Mouse (Mus musculus) embryonic facial prominence, embryonic 14.5 days (tissue): ENCODE measurements around the gene Srsf3. TPM values are rescaled to one million over a fixed set of nuclear protein-coding genes. Genes with fewer than 3 reads are reported as not detected.

Source experiments
- ATAC-seq: fragments of 200-750 bp; cut with Nextera tagmentation; 2 replicates; pipeline ENCODE4 v1.8.0; 2017; ENCODE audit warnings: low read depth, moderate number of reproducible peaks, moderate TSS enrichment
- DNase-seq: peaks from one replicate; pipeline ENCODE4 v3.0.0-alpha.2; 2015; ENCODE audit warnings: low spot score
- H3K27ac ChIP-seq: fragments of 300-500 bp; sonication (generic); replicated peaks from 2 replicates; pipeline ENCODE4 v1.5.1; 2014; ENCODE audit warnings: low read depth, mild to moderate bottlenecking, low read length, moderate library complexity
- H3K27me3 ChIP-seq: fragments of 300-500 bp; sonication (generic); replicated peaks from 2 replicates; pipeline ENCODE4 v1.6.1; 2014; ENCODE audit warnings: low read length; ENCODE audit not compliant: control insufficient read depth, insufficient read depth
- H3K36me3 ChIP-seq: fragments of 300-500 bp; sonication (generic); 2 replicates; pipeline ENCODE4 v1.6.1; 2014; ENCODE audit warnings: low read length, mixed read lengths; ENCODE audit not compliant: control insufficient read depth, insufficient read depth
- H3K4me1 ChIP-seq: fragments of 300-500 bp; sonication (generic); 2 replicates; pipeline ENCODE4 v1.6.1; 2014; ENCODE audit warnings: antibody characterized with exemption, low read length; ENCODE audit not compliant: control insufficient read depth, insufficient read depth
- H3K4me2 ChIP-seq: fragments of 300-500 bp; sonication (generic); 2 replicates; pipeline ENCODE4 v1.6.1; 2014; ENCODE audit warnings: low read depth, mild to moderate bottlenecking, low read length, moderate library complexity, mixed read lengths
- H3K4me3 ChIP-seq: fragments of 300-500 bp; sonication (generic); 2 replicates; pipeline ENCODE4 v1.5.1; 2014; ENCODE audit warnings: low read depth, mild to moderate bottlenecking, low read length
- H3K9ac ChIP-seq: fragments of 300-500 bp; sonication (generic); 2 replicates; pipeline ENCODE4 v1.6.1; 2014; ENCODE audit warnings: low read depth, mild to moderate bottlenecking, low read length, moderate library complexity, mixed read lengths
- H3K9me3 ChIP-seq: fragments of 300-500 bp; sonication (generic); 2 replicates; pipeline ENCODE4 v1.6.1; 2016; ENCODE audit warnings: low read length; ENCODE audit not compliant: control insufficient read depth
- WGBS: fragments of 180-500 bp; shearing (Covaris S2); extraction: QIAGEN DNeasy Blood & Tissue Kit; methylation state at CpG from one replicate; pipeline ENCODE4 v1.1.7; 2014; 5-methylcytosine and 5-hydroxymethylcytosine counted together
- polyA plus RNA-seq: library from polyadenylated mRNA; unstranded; fragments of >200 nt; fragmentation: Nextera tagmentation; extraction: Ambion mirVana; gene quantifications from 2 replicates; pipeline ENCODE4 v1.2.1, GENCODE M21; 2014

The Srsf3 gene
- polyA plus RNA-seq, 1 experiment from 2014 or later = 494 TPM

DNA sequence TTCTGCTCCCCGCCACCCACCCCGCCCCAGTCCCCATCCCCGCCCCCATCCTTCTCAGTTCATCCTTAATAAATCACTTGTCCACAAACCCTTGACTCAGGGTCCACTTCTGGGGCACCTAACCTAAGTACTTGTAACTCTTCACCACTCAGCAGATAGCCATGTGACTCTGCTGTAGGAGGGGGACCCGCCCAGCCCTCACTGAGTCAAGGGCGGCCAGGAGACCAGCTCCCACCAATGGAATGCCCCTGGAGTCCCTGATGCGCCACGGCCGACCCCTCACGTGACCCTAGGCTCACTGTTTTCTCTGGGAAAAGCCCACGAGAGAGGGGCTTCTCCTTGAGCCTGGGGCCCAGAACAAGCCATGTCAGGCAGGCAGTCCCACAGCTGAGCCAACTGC is 36.6 kb downstream of the Srsf3 start:
- no peak overlapping the region for H3K9ac ChIP-seq
- no peaks in the 10 kb centered on the region for H3K9me3 ChIP-seq
- ATAC-seq = no peak
- no peak for DNase-seq
- H3K4me1 ChIP-seq = peaks cover 11% of the 10 kb centered on the region; the same call in 1 of the 2 replicates
- H3K27me3 ChIP-seq = no peaks in the 10 kb centered on the region
- no peak overlapping the region for H3K4me3 ChIP-seq
- no peak overlapping the region for H3K4me2 ChIP-seq
- no peaks in the 10 kb centered on the region for H3K36me3 ChIP-seq
- 0 out of 2 replicates have a peak overlapping the region, but pooled peaks have one; percentile 33 for H3K27ac ChIP-seq
- 59% methylated on average over 10 of the region's 10 CpGs for WGBS

DNA sequence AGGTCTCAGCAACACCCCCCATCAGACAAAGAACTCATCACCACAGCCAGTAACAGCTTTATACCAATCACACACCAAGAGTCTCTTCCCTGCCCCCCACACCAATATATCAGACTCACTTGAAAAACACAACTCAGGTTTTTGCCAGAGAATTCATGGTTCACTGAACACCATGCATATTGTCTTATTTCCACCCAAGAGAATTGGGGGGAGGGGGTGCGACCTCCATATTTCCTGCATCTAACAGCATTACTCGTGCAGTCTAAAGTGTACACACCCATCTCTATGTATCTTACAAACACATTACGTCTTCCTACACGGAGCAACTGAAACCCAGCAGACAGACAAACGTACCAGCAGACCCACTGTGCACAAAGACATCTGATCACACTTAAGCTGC is 39.4 kb downstream of the Srsf3 start:
- Histone ChIP-seq H3K9me3 (no peaks in the 10 kb centered on the region), H3K4me1 (peaks cover 11% of the 10 kb centered on the region; the same call in 1 of the 2 replicates), H3K9ac (no peak overlapping the region), H3K27me3 (no peaks in the 10 kb centered on the region), H3K27ac (no peak overlapping the region), H3K36me3 (no peaks in the 10 kb centered on the region), H3K4me2 (no peak overlapping the region), H3K4me3 (no peak overlapping the region)
- 59% methylated on average over 5 of the region's 5 CpGs for WGBS
- no peak for ATAC-seq
- no peak for DNase-seq

DNA sequence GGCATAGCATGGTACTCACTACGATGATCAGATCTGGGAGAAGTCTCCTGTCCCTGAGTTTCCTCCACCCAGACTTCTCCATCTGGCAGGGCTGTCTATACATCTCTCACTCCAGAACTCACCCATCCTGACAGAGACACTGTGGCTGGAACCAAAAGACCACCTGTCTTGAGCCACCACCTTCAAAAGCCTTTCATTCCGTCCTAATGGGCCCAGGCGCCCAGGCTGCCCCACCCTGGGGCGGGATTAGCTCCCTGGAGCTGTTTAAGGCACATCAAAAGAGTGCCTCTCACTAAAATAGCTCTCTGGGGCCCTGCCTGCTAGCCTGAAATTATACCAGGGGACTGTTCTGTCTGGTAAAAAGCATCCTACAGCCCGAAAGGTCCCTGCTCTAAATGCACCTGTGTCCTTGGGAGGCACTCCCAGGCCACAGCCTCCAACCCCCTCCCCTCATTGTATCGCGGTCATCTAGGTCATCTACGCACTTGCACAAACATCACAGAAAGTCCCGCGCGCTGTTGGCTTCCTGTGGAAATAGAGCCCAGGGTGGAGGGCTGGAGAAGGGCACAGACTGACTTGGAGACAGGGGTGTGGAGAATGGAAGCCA is 40.4 kb downstream of the Srsf3 start:
- Histone ChIP-seq H3K27ac (no peak overlapping the region; the same call in 1 of the 2 replicates), H3K9me3 (no peaks in the 10 kb centered on the region), H3K9ac (no peak overlapping the region), H3K36me3 (no peaks in the 10 kb centered on the region), H3K27me3 (no peaks in the 10 kb centered on the region), H3K4me1 (peaks cover 12% of the 10 kb centered on the region), H3K4me2 (no peak overlapping the region), H3K4me3 (no peak overlapping the region)
- no peak for DNase-seq
- 13% methylated on average over 11 of the region's 11 CpGs for WGBS
- ATAC-seq = peak; percentile 61; the same call in 1 of the 2 replicates

DNA sequence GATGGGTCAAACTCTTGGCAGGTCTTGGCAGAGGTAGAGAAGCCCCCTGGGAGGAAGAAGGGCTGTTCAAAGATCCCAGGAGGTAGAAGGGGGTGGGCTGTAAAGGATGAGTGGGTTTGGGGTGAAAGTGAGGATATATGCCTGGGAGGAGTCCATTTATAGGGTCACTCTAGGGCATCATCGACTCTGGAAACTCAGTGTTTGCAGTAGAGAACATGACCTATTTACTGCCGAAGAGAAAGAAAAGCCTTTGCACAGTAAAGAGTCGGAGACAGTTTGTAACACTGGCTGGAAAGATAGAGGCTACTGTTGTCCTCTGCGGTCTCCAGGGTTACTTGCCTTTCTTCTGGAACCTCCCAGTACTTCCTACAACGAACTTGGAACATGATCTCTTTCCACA is 40.9 kb downstream of the Srsf3 start:
- Histone ChIP-seq H3K4me2 (no peak overlapping the region), H3K4me1 (peaks cover 17% of the 10 kb centered on the region), H3K36me3 (no peaks in the 10 kb centered on the region), H3K4me3 (no peak overlapping the region), H3K27ac (no peak overlapping the region; the same call in 1 of the 2 replicates), H3K9me3 (no peaks in the 10 kb centered on the region), H3K9ac (no peak overlapping the region), H3K27me3 (no peaks in the 10 kb centered on the region)
- DNase-seq (no peak), ATAC-seq (no peak)
- 48% methylated on average over 5 of the region's 5 CpGs for WGBS

DNA sequence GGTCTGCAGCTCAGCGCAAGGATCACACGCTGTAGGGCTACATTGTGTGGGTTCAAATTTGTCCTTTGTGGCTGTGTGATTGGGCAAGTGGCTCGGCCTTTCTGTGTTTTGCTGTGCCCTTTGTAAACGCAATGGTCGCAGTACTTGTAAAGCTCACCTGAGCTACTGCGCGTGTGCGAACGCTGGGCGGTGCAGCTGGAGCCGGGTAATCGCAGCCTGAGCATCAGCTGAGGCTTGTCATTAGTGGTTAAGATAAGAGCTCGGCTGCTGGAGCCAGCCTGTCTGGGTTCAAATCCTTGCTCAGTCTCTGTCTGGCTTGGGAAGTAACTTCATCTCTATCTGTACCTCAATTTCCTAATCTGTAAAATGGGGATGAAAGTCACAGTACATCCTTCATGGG is 41.7 kb downstream of the Srsf3 start:
- no peak for ATAC-seq
- no peak for DNase-seq

DNA sequence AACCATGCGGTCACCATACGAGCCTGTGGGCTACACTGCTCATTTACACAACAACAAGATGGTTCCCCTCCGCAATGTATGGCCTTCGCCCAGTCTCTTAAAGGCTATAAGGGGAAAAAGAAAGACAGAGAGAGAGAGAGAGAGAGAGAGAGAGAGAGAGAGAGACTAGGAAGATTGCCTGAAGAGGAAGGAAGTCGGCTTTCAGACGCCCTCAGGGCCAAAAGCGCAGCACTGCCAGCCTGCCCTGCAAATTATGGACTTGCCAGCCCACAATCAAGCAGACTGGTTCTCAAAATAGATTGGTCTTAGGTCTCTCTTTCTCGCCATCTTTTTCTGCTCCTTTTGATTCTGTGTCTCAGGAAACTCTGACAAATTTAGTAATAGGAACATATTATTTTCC is 43.8 kb downstream of the Srsf3 start:
- H3K4me2 ChIP-seq = no peak overlapping the region
- H3K4me1 ChIP-seq = peaks cover 27% of the 10 kb centered on the region
- H3K9ac ChIP-seq = no peak overlapping the region
- no peak overlapping the region for H3K4me3 ChIP-seq
- H3K36me3 ChIP-seq = no peaks in the 10 kb centered on the region
- peaks cover 6% of the 10 kb centered on the region for H3K27me3 ChIP-seq
- no peak for ATAC-seq
- DNase-seq = no peak
- no peaks in the 10 kb centered on the region for H3K9me3 ChIP-seq
- no peak overlapping the region for H3K27ac ChIP-seq
- WGBS = 78% methylated on average over 8 of the region's 8 CpGs

More for the DNA sequence above, 41.7 kb downstream of the Srsf3 start:
- Histone ChIP-seq H3K27ac (no peak overlapping the region), H3K4me2 (no peak overlapping the region), H3K27me3 (no peaks in the 10 kb centered on the region), H3K4me1 (peaks cover 24% of the 10 kb centered on the region), H3K36me3 (no peaks in the 10 kb centered on the region), H3K4me3 (no peak overlapping the region), H3K9ac (no peak overlapping the region), H3K9me3 (no peaks in the 10 kb centered on the region)
- 71% methylated on average over 13 of the region's 13 CpGs for WGBS

DNA sequence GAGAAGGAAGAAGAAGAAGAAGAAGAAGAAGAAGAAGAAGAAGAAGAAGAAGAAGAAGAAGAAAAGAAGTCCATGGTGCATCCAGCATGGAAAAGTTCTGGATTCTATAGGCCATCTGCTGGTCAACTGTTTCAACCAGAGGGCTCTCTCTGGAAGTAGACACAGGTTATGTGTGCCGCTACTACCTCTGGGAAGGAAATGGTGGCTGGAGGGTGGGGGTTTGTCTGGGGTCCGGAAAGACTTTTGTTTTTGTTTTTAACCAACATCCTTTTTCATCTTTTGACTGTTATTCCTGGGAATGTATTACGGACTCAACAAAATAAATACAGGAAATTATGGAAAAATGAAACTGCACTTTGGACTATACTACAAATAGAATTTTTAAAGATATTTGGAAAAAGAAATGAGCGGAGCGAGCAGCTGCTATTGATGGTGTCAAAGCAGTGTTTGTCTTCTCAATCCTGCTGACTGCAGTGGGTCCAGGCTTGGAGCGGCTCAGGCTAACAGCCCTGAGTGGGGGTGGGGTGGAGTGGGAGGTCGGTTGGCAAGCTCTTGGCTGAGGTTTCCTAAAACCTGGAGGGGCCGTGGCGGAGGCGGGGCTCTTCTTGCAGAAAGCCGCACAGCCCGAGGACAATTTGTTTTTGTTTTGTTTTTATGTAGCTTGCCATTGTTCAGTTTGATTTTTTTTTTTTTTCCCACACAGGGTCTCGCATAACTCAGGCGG is 45.5 kb downstream of the Srsf3 start:
- peak overlapping the region; percentile 60 for H3K4me2 ChIP-seq
- 8% methylated on average over 14 of the region's 14 CpGs for WGBS
- peaks cover 13% of the 10 kb centered on the region for H3K27me3 ChIP-seq
- peak overlapping the region; percentile 30 for H3K4me3 ChIP-seq
- ATAC-seq = peak; percentile 64; the same call in 1 of the 2 replicates
- peak overlapping the region; percentile 48 for H3K9ac ChIP-seq
- peak overlapping the region; percentile 80 for H3K27ac ChIP-seq
- H3K4me1 ChIP-seq = peaks cover 30% of the 10 kb centered on the region
- H3K36me3 ChIP-seq = no peaks in the 10 kb centered on the region
- DNase-seq = peak; percentile 88
- H3K9me3 ChIP-seq = no peaks in the 10 kb centered on the region

DNA sequence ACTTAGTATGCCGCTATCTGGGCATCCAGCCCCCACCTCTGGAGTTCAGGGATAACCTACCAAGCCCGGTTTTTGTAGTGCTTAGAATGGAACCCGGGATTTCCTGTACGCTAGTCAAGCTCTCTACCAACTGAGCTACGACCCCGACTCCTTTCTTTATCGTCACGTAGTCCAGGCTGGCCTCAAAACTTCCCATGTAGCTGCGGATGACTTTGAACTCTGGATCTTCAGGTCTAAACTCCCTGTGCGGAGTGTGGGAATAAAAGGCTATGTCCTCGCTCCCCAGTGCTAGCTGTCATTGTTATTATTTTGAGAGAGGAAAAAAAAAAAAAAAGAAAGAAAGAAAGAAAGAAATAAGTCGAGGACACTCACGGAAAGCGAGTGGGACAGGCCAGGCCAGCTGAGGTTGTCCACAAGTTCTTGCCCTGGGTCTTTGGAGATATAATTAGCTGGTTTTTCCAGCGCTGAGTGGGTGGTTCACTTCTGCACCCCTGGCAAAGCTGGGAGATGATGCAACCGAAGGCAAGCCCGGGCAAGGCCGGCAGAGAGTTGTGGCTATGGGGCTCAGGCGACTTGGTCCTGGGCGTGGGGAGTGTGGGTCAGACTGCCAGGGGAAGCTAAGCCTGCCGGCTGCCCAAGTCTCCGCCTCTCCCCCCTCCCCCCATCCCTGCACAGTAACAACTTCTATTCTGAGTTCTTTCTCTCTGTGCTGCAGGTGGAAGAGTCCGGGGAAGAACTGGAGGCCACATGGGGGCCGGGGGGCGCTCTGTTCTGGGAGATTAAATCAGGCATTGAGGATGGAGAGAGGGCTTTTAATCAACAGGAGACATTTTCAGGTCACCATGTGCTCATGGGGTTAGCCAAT is 46.3 kb downstream of the Srsf3 start:
- WGBS = 7% methylated on average over 24 of the region's 25 CpGs
- Histone ChIP-seq H3K4me2 (peak overlapping the region; percentile 60), H3K9me3 (0 out of 2 replicates have a peak, but pooled peaks cover under 1% of the 10 kb centered on the region), H3K4me1 (peaks cover 26% of the 10 kb centered on the region), H3K36me3 (no peaks in the 10 kb centered on the region), H3K27me3 (peaks cover 13% of the 10 kb centered on the region), H3K27ac (peak overlapping the region; percentile 80), H3K9ac (peak overlapping the region; percentile 48), H3K4me3 (peak overlapping the region; percentile 30)
- DNase-seq (peak; percentile 81), ATAC-seq (peak; percentile 66)
